Mouse (Mus musculus): ENCODE data around the gene Rbp1.

- no peak for TF ChIP-seq POLR2A (IDR thresholded peaks at IDR 0.05; ENCODE audit: extremely low read depth, insufficient read depth, low read length)
- TF ChIP-seq CTCF (IDR thresholded peaks at IDR 0.05; ENCODE audit: low read depth, low read length), result no peak
Measured at GRCm38 (mm10) chr9:98420666-98421065, 2.1 kb upstream of the Rbp1 start.
